Mouse (Mus musculus): Measurements from ENCODE around the gene Lzts3. TPM values are rescaled to one million over a fixed set of nuclear protein-coding genes. Genes with fewer than 3 reads are reported as not detected.

The Lzts3 gene
- polyA plus RNA-seq, 1 experiment from 2014 or later = 1.0 TPM

DNA sequence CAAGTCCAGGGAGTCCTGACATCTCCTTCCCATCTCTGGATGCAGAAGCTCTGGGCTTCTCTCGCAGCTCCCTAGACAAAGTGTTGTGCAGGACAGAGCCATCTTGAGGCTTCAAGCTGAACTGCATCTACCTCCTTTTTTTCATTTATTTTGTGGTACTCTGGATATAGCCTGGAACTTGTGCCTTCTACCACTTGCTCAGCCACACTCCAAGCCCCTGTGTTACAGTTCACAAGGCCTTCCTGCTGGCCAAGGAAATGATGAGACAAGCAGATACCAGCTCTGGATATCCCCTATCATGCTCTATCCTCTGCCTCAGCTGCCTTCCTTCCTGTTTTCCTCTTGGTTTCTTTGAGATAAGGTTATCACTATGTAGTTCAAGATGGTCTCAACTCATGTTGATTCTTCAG lies 45.0 kb downstream of the Lzts3 start:
- Histone ChIP-seq H3K9ac (no peak overlapping the region), H3K4me3 (ENCODE audit: low read depth, low read length) (no peak overlapping the region), H3K4me1 (ENCODE audit: insufficient read depth) (no peaks in the 10 kb centered on the region), H3K4me2 (no peak overlapping the region), H3K9me3 (ENCODE audit: low read depth, low read length) (no peaks in the 10 kb centered on the region), H3K36me3 (ENCODE audit: insufficient read depth) (peaks cover 47% of the 10 kb centered on the region), H3K27me3 (ENCODE audit: insufficient read depth, low read length) (no peaks in the 10 kb centered on the region), H3K27ac (ENCODE audit: low read depth) (no peak overlapping the region)
- WGBS = 25% methylated on average over 1 of the region's 1 CpGs
- TF ChIP-seq CTCF (IDR thresholded peaks at IDR 0.05; ENCODE audit: low read depth) = peak; percentile 63
- ATAC-seq (ENCODE audit: insufficient read depth) = peak; percentile 52; the same call in 1 of the 2 replicates
- peak; percentile 73 for DNase-seq

DNA sequence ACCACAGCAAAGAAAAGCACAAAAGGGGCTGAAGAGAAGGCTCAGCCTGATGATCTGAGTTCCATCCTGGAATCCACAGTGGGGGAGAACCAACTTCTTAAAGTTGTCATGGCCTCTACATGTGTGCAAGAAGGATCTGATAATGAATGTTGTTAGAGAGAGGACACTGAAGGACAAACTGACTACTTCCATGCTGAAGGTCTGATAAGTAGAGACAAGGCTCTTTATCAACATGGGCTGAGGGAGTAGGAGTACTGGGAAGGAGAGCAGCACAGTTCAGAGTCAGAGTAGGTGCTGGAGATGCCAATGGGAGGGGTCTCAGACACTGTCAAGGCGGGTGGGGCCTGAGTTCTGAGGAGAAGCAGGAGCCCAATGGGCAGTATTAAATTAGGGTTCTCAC lies 47.0 kb downstream of the Lzts3 start:
- ATAC-seq (ENCODE audit: insufficient read depth) (no peak), DNase-seq (no peak)
- Histone ChIP-seq H3K4me1 (ENCODE audit: insufficient read depth) (no peaks in the 10 kb centered on the region), H3K36me3 (ENCODE audit: insufficient read depth) (peaks cover 54% of the 10 kb centered on the region), H3K9ac (no peak overlapping the region), H3K27me3 (ENCODE audit: insufficient read depth, low read length) (no peaks in the 10 kb centered on the region), H3K27ac (ENCODE audit: low read depth) (no peak overlapping the region), H3K4me2 (no peak overlapping the region), H3K9me3 (ENCODE audit: low read depth, low read length) (no peaks in the 10 kb centered on the region), H3K4me3 (ENCODE audit: low read depth, low read length) (no peak overlapping the region)
- 83% methylated on average over 1 of the region's 1 CpGs for WGBS
- no peak for TF ChIP-seq CTCF (IDR thresholded peaks at IDR 0.05; ENCODE audit: low read depth)

DNA sequence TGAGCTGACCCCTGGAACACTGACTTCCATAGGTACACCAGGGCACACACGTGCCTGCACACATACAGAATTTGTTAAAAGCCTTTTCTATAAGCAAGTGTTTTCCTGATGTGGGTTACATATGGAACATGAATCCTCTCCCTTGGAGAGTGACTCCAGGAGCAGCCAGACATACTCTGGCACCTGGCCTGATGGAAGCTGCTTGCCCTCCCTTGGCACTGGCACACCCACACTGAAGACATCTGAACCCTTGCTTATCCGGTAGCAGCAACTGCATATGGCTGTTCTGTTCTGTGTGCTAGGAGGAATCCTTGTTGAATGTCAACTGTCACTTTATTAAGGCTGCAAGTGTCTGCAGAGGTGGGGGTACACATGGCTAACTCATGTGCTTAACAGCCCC lies 51.6 kb downstream of the Lzts3 start:
- WGBS = 97% methylated on average over 2 of the region's 2 CpGs
- Histone ChIP-seq H3K4me1 (ENCODE audit: insufficient read depth) (no peaks in the 10 kb centered on the region), H3K36me3 (ENCODE audit: insufficient read depth) (peaks cover 25% of the 10 kb centered on the region), H3K27ac (ENCODE audit: low read depth) (no peak overlapping the region), H3K9ac (no peak overlapping the region), H3K4me2 (no peak overlapping the region), H3K4me3 (ENCODE audit: low read depth, low read length) (no peak overlapping the region), H3K27me3 (ENCODE audit: insufficient read depth, low read length) (no peaks in the 10 kb centered on the region), H3K9me3 (ENCODE audit: low read depth, low read length) (no peaks in the 10 kb centered on the region)
- DNase-seq (no peak), ATAC-seq (ENCODE audit: insufficient read depth) (no peak)
- no peak for TF ChIP-seq CTCF (IDR thresholded peaks at IDR 0.05; ENCODE audit: low read depth)

DNA sequence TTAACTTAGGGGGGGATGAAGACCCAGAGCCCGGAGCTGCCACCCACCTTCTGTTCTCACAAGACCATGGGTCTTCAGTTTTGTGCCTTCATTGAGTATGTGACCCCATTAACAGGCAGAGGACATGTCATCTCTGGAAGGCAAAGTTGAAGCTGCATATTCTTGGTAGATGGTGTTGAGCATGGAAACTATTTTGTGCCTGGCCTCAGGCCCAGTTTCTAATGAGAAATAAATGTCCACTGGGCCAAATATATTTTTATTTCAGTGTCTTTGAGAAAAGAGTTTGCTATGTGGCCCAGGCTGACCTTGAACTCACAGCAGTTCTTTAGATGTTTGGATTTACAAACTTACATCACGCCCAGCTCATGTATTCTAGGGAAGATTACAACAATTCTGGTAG lies 52.8 kb downstream of the Lzts3 start:
- peaks cover 15% of the 10 kb centered on the region for H3K36me3 ChIP-seq (ENCODE audit: insufficient read depth)
- H3K9ac ChIP-seq = no peak overlapping the region
- no peak overlapping the region for H3K27ac ChIP-seq (ENCODE audit: low read depth)
- DNase-seq (peak; percentile 21), ATAC-seq (ENCODE audit: insufficient read depth) (no peak)
- H3K4me2 ChIP-seq = no peak overlapping the region
- H3K4me3 ChIP-seq (ENCODE audit: low read depth, low read length) = no peak overlapping the region
- H3K4me1 ChIP-seq (ENCODE audit: insufficient read depth) = no peaks in the 10 kb centered on the region
- WGBS = 85% methylated on average over 2 of the region's 2 CpGs
- no peak for TF ChIP-seq CTCF (IDR thresholded peaks at IDR 0.05; ENCODE audit: low read depth)
- H3K27me3 ChIP-seq (ENCODE audit: insufficient read depth, low read length) = no peaks in the 10 kb centered on the region
- H3K9me3 ChIP-seq (ENCODE audit: low read depth, low read length) = no peaks in the 10 kb centered on the region

DNA sequence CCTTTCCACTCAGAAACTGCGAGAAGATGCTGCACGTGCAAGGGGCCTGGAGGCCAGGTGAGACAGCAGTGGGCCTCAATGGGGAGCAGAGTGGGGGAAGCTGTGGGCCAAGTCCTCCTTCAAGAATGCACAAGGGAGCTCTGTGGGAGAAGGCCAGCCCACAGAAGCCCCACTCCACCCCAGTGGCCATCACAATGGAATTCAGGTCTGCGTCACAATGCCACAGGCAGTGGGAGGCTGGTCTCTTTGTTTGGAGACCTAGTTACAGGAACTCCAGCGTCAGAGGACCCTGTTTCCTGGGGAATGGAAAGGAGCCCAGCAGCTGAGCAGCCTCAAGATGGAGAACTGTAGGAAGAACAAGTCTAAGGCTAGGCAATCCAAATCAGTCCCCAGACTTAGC lies 53.4 kb downstream of the Lzts3 start:
- Histone ChIP-seq H3K36me3 (ENCODE audit: insufficient read depth) (peaks cover 15% of the 10 kb centered on the region), H3K4me1 (ENCODE audit: insufficient read depth) (no peaks in the 10 kb centered on the region), H3K4me3 (ENCODE audit: low read depth, low read length) (no peak overlapping the region), H3K27ac (ENCODE audit: low read depth) (no peak overlapping the region), H3K27me3 (ENCODE audit: insufficient read depth, low read length) (no peaks in the 10 kb centered on the region), H3K4me2 (no peak overlapping the region), H3K9me3 (ENCODE audit: low read depth, low read length) (no peaks in the 10 kb centered on the region), H3K9ac (no peak overlapping the region)
- WGBS = 65% methylated on average over 4 of the region's 4 CpGs
- DNase-seq (no peak), ATAC-seq (ENCODE audit: insufficient read depth) (no peak)
- no peak for TF ChIP-seq CTCF (IDR thresholded peaks at IDR 0.05; ENCODE audit: low read depth)

DNA sequence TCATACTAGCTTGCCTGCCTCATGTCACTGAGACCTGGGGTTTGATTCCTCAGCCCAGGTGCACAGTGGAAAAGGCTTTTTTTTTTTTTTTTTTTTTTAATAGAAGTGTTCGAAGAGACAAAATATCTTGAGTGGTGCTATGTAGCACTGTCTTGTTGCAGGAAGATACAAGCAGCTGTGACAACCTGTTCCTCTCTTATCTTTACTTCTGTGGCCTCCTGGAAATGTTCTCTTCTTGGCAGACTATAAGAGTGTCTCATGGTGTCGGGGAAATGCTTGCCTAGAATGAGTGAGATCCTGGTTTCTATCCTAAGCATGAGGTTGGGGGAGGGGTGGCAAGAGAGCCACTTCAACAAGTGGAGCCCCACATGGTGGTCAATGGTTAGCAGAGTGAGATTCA lies 54.2 kb downstream of the Lzts3 start:
- TF ChIP-seq CTCF (IDR thresholded peaks at IDR 0.05; ENCODE audit: low read depth) = no peak
- ATAC-seq (ENCODE audit: insufficient read depth) (no peak), DNase-seq (no peak)
- H3K36me3 ChIP-seq (ENCODE audit: insufficient read depth) = peaks cover 15% of the 10 kb centered on the region
- no peak overlapping the region for H3K4me2 ChIP-seq
- no peaks in the 10 kb centered on the region for H3K27me3 ChIP-seq (ENCODE audit: insufficient read depth, low read length)
- 63% methylated on average over 2 of the region's 2 CpGs for WGBS
- H3K4me3 ChIP-seq (ENCODE audit: low read depth, low read length) = no peak overlapping the region
- H3K27ac ChIP-seq (ENCODE audit: low read depth) = no peak overlapping the region
- H3K9me3 ChIP-seq (ENCODE audit: low read depth, low read length) = no peaks in the 10 kb centered on the region
- no peaks in the 10 kb centered on the region for H3K4me1 ChIP-seq (ENCODE audit: insufficient read depth)
- H3K9ac ChIP-seq = no peak overlapping the region

DNA sequence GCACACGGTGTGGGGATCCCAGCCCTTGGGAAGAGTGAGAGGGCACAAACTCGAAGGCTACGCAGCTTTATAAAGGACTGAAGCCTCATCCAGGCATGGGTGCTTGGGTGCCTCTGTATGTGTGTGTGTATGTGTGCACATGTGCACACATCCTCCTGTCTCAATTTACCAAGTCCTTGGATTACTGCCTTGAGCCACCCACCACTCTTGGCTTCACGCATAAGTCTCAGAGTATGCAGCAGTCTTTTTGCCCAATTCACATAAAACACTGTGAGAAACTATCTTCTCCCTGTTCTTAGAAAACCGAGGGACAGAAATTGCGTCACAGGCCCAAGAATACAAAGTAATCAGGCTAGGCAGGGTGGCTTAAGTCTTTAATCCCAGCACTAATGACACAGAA lies 56.6 kb downstream of the Lzts3 start:
- peaks cover 10% of the 10 kb centered on the region for H3K36me3 ChIP-seq (ENCODE audit: insufficient read depth)
- no peaks in the 10 kb centered on the region for H3K9me3 ChIP-seq (ENCODE audit: low read depth, low read length)
- WGBS = 87% methylated on average over 6 of the region's 6 CpGs
- no peak overlapping the region for H3K27ac ChIP-seq (ENCODE audit: low read depth)
- no peak for ATAC-seq (ENCODE audit: insufficient read depth)
- H3K4me1 ChIP-seq (ENCODE audit: insufficient read depth) = no peaks in the 10 kb centered on the region
- H3K27me3 ChIP-seq (ENCODE audit: insufficient read depth, low read length) = peaks cover 22% of the 10 kb centered on the region
- no peak overlapping the region for H3K4me3 ChIP-seq (ENCODE audit: low read depth, low read length)
- H3K4me2 ChIP-seq = no peak overlapping the region
- DNase-seq = no peak
- H3K9ac ChIP-seq = no peak overlapping the region
- no peak for TF ChIP-seq CTCF (IDR thresholded peaks at IDR 0.05; ENCODE audit: low read depth)

Data from lung, embryonic 14.5 days (tissue).